Comparison of ENCODE assay signal across 7 mouse cellular contexts in genomic region chr5:31240637-31241521, GRCm38 (mm10). TPM values are rescaled to one million over a fixed set of nuclear protein-coding genes. Genes with fewer than 3 reads are reported as not detected.
A peak's percentile ranks its signal among the peaks of the same experiment; 100 is the strongest.
DNase-seq lines count a peak whose midpoint lies in the region; ATAC-seq lines count a peak whose summit lies in the region.

Gene Nrbp1 (plus strand): TSS chr5:31240864.
Gene Gm9970 (minus strand): TSS chr5:31241232.

- no peaks in the 10 kb centered on the region for H3K27me3 ChIP-seq in embryonic facial prominence, embryonic 10.5 days (replicated peaks; ENCODE audit: low read depth, poor library complexity, severe bottlenecking)
- H3K27me3 ChIP-seq in limb, embryonic 10.5 days (ENCODE audit: low read depth, poor library complexity, severe bottlenecking), result no peaks in the 10 kb centered on the region
- H3K27me3 ChIP-seq in midbrain, embryonic 12.5 days, result no peaks in the 10 kb centered on the region

- peak within 1 kb of the TSS; percentile 97 for H3K4me3 ChIP-seq in embryonic facial prominence, embryonic 10.5 days
- peak within 1 kb of the TSS; percentile 96 for H3K4me3 ChIP-seq in limb, embryonic 10.5 days
- H3K4me3 ChIP-seq in midbrain, embryonic 12.5 days, result peak within 1 kb of the TSS; percentile 98

- peak; percentile 98 for DNase-seq in adrenal gland, postnatal 14 days
- DNase-seq in embryonic facial prominence, embryonic 10.5 days (ENCODE audit: low spot score), result peak; percentile 96
- DNase-seq in kidney, adult 11 months, result peak; percentile 96
- peak; percentile 94 for DNase-seq in limb, embryonic 10.5 days (ENCODE audit: low spot score)
- DNase-seq in skeletal muscle tissue, adult 2 months (ENCODE audit: low read depth, low spot score), result peak; percentile 93

- H3K36me3 ChIP-seq in embryonic facial prominence, embryonic 10.5 days (replicated peaks), result peaks cover 24% of the 10 kb centered on the region
- peaks cover 24% of the 10 kb centered on the region for H3K36me3 ChIP-seq in limb, embryonic 10.5 days
- H3K36me3 ChIP-seq in midbrain, embryonic 12.5 days, result peaks cover 24% of the 10 kb centered on the region

- peak; percentile 95 for ATAC-seq in granulocyte monocyte progenitor cell, adult 5-6 weeks (replicated peaks; ENCODE audit: poor library complexity, severe bottlenecking)
- ATAC-seq in midbrain, embryonic 12.5 days (ENCODE audit: low FRiP score, low read depth), result peak; percentile 98

- 0 out of 2 replicates have a peak, but pooled peaks cover 3% of the 10 kb centered on the region for H3K9me3 ChIP-seq in embryonic facial prominence, embryonic 10.5 days
- H3K9me3 ChIP-seq in limb, embryonic 10.5 days (replicated peaks), result no peaks in the 10 kb centered on the region
- H3K9me3 ChIP-seq in midbrain, embryonic 12.5 days, result no peaks in the 10 kb centered on the region

- H3K9ac ChIP-seq in midbrain, embryonic 12.5 days (replicated peaks), result peak within 1 kb of the TSS; percentile 96

- peak within 1 kb of the TSS; percentile 97 for H3K27ac ChIP-seq in embryonic facial prominence, embryonic 10.5 days (replicated peaks)
- H3K27ac ChIP-seq in limb, embryonic 10.5 days, result peak within 1 kb of the TSS; percentile 97
- peak within 1 kb of the TSS; percentile 98 for H3K27ac ChIP-seq in midbrain, embryonic 12.5 days (replicated peaks)

- H3K4me2 ChIP-seq in midbrain, embryonic 12.5 days (replicated peaks), result peak within 1 kb of the TSS; percentile 84

- peaks cover 11% of the 10 kb centered on the region for H3K4me1 ChIP-seq in embryonic facial prominence, embryonic 10.5 days
- peaks cover 13% of the 10 kb centered on the region for H3K4me1 ChIP-seq in limb, embryonic 10.5 days
- H3K4me1 ChIP-seq in midbrain, embryonic 12.5 days, result peaks cover 8% of the 10 kb centered on the region

- under 1% methylated on average over 103 of the region's 103 CpGs for WGBS in embryonic facial prominence, embryonic 10.5 days
- under 1% methylated on average over 102 of the region's 103 CpGs for WGBS in limb, embryonic 10.5 days
- WGBS in midbrain, embryonic 12.5 days, result under 1% methylated on average over 85 of the region's 103 CpGs

RNA-seq across cellular contexts. Expression of gene Nrbp1, which starts in this region (rescaled TPM):
- 79.7 and 87.7 TPM in 2 replicates for total RNA-seq in adrenal gland, postnatal 14 days (2021)
- 140 and 143 TPM in 2 replicates for polyA plus RNA-seq in embryonic facial prominence, embryonic 10.5 days (2016; fragmentation: Nextera tagmentation; extraction: Ambion mirVana)
- total RNA-seq in granulocyte monocyte progenitor cell, adult 5-6 weeks (2014; fragmentation: Nextera tagmentation), result 65.6 and 75.4 TPM in 2 replicates
- total RNA-seq in granulocyte monocyte progenitor cell, adult 5-6 weeks (2017), result 79.2 and 99.5 TPM in 2 replicates
- polyA plus RNA-seq in limb, embryonic 10.5 days (2016; fragmentation: Nextera tagmentation; extraction: Ambion mirVana), result 118 and 133 TPM in 2 replicates
- polyA plus RNA-seq in midbrain, embryonic 12.5 days (2016; fragmentation: Nextera tagmentation; extraction: Ambion mirVana), result 144 and 151 TPM in 2 replicates

RNA-seq across cellular contexts. Expression of gene Gm9970, which starts in this region (rescaled TPM):
- total RNA-seq in adrenal gland, postnatal 14 days (2021), result not detected in 2 replicates
- polyA plus RNA-seq in embryonic facial prominence, embryonic 10.5 days (2016; fragmentation: Nextera tagmentation; extraction: Ambion mirVana), result 0.40 TPM in 1 of 2 replicates, not detected in the other
- total RNA-seq in granulocyte monocyte progenitor cell, adult 5-6 weeks (2014; fragmentation: Nextera tagmentation), result not detected in 2 replicates
- not detected in 2 replicates for total RNA-seq in granulocyte monocyte progenitor cell, adult 5-6 weeks (2017)
- polyA plus RNA-seq in limb, embryonic 10.5 days (2016; fragmentation: Nextera tagmentation; extraction: Ambion mirVana), result 0.40 and 0.48 TPM in 2 replicates
- 0.63 and 0.71 TPM in 2 replicates for polyA plus RNA-seq in midbrain, embryonic 12.5 days (2016; fragmentation: Nextera tagmentation; extraction: Ambion mirVana)

Comparison
In these comparisons a context has a peak if more than half of its experiments do, and no peak if none do; other contexts are left out.
1. Peak in every context shown above with its lines: DNase-seq, ATAC-seq, H3K4me3 ChIP-seq and H3K27ac ChIP-seq.